Mouse (Mus musculus): ENCODE measurements around the gene Capza2.
A peak's percentile ranks its signal among the peaks of the same experiment; 100 is the strongest.
"Not testable (repeated sequence)": the region's sequence is repeated elsewhere in the genome, so short reads cannot be mapped to it uniquely, and the experiment has no call there.

Capza2 gene

DNA sequence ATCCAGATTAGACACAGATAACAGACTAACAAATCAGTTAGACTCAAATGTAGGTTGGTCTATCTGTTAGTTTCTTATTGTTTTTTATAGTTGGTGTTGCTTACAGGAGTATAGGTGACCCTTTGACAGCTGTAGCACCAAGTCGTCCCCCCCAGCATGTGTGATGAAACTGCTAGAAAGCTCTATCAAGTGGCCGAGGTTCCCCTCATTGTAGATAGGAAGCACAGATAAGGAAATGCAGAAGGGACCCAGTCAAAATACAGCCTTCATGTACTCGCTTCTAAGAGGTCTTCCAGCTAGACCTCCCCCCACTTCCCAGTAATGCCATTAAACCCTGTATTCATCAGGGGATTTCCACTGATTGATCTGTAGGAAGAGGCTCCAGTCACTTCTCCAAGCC lies 6.7 kb downstream of the Capza2 start:
- DNase-seq: no peak

- DNase-seq: no peak
These were observed 10.1 kb downstream of the Capza2 start for GRCm38 (mm10) chr6:17646107-17646506.

DNA sequence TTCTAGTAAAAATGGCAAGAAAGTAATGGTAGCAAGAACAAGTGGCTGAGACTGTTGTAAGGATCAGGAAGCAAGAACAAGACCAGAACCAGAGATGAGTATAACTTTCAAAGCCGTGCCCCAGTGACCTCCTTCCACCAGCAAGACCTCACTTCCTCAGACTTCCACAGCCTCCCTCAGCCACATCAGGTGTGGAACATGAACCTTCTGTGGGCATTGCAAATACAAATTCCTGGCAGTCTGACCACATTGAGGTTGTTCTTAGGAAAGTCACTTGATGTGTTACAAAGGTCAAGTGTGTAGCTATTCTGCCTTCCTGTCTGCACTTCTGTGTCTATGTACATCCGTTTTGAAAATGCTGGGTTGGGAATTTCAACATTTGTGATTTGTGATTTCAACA lies 16.1 kb downstream of the Capza2 start:
- no peak for DNase-seq

DNA sequence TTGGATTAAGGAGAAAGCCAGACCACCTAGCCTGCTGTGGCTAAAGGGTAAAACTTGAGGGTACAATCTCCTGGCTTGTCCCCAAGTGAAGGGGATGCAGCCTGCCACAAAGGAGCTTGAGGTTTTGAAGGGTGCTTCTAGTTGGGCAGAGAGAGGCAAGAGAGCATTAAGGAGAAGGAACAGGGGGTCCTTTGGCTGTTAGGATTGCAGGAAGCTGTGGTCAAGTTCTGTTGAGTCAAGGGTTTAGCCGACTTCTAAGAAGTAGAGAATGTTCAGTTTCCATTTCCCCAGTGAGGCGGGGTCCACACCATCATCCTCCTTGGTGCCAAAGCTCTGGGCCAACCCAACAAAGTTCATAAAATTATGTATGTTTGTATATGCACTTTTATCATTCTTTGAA lies 19.0 kb downstream of the Capza2 start:
- no peak for DNase-seq

DNA sequence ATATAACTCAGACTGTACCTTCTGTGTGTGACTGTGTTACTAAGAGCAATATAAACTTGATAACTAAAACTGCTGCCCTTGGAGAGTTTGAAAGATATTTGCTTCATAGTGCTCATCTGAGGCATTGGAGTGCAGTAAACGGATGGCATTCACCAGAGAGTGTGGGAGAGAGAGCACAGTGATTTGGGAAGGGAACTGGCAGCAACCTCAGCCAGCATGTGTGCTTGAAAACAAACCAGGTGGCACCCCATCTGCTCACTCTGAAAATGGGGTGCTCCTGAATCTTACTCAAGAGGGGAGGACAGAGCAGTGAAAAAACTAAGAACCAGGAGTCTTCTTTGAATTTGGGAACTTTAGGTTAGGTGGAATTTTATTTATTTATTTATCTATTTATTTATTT lies 21.3 kb downstream of the Capza2 start:
- no peak for DNase-seq

DNA sequence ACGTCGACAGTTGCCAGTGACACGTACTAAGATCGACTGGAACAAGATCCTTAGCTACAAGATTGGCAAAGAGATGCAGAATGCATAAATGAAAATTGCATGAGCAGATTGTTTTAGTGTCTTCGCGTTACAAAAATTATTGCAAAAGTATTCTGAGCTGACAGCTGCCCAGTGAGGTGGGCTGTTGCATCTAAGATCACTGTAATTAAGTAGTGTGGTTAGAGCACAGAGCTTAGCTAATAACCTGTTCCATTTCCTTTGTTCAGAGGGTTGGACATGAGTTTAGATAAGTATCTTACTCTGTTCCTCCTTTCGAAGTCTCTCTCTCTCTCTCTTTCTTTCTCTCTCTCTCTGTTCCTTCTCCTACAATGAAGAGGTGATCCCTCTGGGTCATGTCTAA lies 29.3 kb downstream of the Capza2 start:
- DNase-seq: no peak

DNA sequence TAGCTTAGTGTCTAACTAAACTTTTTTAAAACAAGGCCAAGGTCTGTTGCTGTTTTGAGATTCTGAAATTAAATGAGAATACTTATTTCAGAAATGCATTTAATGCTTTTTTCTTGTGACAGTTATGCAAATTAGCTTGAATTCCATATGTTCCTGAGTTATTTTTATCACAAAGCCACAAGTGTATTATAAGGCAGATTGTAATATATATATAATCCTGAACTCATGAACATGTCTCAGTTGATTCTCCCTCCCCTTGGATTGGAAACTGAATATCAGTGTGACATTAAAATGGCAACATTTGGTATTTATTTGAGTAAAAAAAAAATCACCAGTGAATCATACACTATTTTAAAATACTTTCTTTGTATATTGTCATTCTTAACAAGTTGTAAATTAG lies 30.0 kb downstream of the Capza2 start:
- DNase-seq: no peak

GRCm38 (mm10) chr6:17667813-17668212 lies 31.8 kb downstream of the Capza2 start:
- DNase-seq: no peak

GRCm38 (mm10) chr6:17668334-17668733 lies 32.3 kb downstream of the Capza2 start:
- no peak for DNase-seq

DNA sequence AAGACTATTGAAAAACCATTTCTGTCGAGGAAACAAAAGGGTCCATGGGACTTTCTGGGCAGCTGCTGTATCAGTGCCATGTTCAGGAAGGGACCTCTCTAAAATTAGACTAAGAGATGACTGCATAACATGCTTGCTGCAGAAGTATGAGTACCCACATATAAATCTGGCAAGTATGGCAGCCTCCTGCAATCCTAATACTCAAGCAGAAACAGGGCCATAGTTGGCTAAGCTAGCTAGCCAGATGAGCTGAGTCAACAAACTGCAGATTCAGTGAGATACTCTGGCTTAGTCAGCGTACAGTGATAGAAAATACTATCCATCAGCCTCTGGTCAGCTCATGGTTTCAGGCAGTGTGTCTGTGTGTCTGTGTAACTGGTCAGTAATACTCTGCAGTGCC lies 33.8 kb downstream of the Capza2 start:
- no peak for DNase-seq

GRCm38 (mm10) chr6:17675019-17675756 lies 39.2 kb downstream of the Capza2 start:
- DNase-seq: peak; percentile 17 to 29

DNA sequence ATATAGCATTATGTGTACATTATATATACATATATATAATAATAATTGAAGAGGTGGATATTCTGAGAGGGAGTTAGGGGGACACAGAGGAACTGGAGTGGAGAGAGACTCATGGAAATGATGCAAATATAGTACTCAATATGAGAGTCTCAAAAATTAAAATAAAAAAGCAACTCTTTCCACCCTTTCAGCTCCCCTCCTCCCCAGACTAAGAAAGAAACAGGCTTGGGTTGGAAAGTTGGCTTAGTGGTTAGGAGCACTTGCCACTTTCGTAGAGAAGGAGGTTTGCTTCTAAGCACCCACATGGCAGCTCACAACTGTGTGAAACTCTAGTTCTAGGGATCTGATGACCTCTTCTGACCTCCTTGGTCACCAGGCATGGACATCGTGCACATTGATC lies 41.0 kb downstream of the Capza2 start:
- DNase-seq: no peak

- no peak for DNase-seq
These were observed 44.4 kb downstream of the Capza2 start for GRCm38 (mm10) chr6:17680266-17680925.

DNA sequence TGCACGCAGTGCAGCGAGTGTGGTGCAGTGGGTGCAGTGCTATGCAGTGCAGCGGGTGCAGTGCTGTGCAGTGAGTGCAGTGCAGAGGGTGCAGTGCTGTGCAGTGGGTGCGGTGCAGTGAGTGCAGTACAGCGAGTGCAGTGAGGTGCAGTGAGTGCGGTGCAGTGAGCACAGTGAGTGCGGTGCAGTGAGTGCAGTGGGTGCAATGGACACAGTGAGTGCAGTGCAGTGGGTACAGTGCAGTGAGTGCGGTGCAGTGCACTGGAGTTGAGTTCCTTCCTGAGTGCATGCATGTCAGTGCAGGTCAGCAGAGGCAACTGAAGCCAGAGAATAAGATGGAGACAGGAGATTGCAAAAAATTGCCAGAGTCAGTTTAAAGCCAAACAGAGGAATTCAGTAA lies 45.8 kb downstream of the Capza2 start:
- DNase-seq: no peak

GRCm38 (mm10) chr6:17688676-17689075 lies 52.6 kb downstream of the Capza2 start:
- DNase-seq: no peak

GRCm38 (mm10) chr6:17692647-17693046 lies 56.6 kb downstream of the Capza2 start, which contains the start of gene St7:
Gene St7 (plus strand): TSS chr6:17692933.
- no peak for DNase-seq

DNA sequence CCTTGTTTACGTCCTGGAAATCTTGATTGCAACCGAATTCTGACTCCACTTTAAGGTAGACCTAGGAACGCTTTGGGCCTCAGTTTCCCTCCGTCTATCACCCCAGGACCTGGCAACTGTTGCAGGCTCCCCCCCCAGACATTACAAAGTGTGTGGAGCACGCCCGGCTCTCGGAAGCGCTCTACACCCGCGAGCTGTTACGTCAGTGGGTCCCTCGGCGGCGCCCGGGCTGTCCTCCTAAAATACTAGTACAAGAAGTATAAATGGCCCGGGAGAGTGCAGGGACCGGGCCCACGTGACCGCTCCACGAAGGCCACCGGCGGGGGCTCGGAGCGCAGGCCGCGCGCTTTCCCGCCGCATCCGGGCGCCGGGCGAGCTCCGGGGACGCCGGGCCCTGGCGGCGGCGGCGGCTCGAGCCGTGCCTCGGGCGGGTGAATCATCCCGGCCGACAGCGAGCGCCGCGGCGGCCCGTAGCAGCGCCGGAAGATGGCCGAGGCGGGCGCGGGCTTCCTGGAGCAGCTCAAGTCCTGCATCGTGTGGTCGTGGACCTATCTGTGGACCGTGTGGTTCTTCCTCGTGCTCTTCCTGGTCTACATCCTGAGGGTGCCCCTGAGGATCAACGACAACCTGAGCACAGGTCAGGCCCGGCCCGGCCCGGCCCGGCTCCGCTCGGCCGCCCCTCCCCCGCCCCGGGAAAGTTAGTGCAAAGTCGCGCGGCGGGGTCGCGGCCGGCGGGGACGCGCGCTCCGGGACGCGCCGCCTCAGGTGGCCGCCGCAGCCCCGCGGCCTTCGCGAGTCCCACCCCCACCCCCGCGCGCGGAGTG lies 57.9 kb downstream of the Capza2 start:
- DNase-seq: peak; percentile 32 to 47

DNA sequence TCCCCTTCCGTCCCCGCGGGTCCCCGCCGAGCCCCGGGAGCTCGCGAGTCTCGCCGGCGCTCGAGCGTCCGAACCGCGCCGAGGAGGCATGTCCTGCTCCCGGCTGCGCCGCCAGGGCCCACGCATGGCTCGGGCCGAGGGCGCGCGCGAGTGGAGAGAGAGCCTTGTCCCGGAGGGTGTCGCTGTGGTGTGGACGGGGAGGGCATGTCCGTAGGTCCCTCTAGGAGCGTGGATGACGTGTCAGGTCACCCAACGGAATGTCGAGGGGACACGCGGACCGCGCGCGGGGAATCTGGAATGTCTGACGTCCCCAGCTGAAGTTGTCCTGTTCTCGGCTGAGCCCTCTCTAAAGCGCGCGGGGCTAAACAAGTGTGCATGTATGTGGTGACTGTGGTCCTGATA lies 58.5 kb downstream of the Capza2 start:
- DNase-seq: peak; percentile 49 to 57

DNA sequence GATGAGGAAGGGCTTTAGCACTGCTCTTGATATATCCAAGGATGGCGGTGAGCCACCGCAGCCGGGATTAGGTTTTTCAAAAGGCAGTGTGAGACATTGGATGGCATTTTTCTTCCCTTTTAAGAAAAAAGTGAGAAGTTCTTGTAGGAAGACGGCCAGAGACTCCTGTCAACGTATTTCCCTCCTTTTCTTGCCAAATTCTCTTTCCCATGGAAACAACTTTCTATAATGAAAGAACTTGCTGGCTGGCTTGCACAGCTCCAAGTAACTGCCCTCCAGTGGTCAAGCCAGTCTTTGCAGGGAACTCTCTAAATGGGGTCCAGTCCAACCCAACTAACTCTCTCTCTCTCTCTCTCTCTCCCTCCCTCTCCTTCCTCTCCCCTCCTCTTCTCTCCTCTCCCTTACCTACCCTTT lies 60.3 kb downstream of the Capza2 start:
- no peak for DNase-seq

DNA sequence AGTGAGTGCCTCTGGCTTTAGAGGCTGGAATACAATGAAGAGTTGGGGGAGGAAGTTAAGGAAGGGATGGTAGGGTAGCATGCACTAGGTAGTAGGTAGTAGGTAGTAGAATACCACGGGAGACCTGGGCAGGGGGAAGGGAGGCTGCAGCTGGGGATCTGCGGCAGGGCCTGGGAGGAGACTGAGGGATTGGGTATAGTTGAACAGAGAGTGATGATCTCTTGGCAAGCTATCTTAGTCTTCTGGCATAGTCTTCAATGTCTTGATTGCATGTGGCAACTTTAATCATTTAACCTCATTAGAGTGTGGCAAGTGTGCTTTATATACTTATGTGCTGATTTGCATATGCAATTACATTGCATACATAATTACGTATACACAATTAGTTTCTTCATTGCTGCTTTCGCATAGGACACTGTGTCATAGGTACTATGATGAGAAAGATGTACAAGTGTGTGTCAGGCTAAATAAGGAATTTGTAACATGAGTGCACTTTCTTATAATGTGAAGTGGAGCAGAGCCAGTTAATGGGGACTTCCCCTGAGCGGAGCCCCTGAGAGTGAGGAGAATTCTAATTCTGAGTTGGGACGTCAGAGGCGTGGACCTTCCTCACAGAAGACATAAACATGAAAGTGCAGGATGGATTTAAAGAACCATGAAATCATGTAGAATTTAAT lies 65.0 kb downstream of the Capza2 start:
- no peak for DNase-seq

DNA sequence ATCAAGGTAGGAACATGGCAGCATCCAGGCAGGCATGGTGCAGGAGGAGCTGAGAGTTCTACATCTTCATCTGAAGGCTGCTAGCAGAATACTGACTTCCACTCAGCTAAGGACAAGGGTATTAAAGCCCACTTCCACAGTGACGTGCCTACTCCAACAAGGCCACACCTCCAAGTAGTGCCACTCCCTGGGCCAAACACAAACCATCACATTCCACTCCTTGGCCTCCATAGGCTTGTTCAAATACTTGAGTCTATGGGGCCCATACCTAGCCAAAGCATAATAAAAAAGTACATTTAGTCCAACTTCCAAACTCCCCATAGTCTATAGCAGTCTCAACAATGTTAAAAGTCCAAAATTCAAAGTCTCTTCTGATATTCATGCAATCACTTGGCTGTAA lies 68.0 kb downstream of the Capza2 start:
- not testable (repeated sequence) for DNase-seq

DNA sequence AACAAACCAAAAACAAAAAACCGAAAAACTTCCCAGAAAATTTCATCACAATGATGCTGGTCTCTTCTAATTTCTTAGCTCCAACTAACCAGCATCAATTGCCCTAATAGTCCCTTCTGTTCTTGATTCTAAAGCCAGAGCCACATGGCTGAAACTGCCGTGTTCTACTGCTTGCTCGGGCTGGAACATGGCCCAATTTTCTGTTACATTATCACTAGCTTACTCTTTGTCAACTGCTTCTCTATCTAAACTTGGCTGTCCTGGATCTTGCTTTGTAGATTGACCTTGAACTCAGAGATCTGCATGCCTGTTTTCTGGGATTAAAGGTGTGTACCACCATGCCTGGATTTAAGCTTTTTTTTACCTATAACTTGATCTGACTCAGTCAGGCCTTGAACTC lies 69.9 kb downstream of the Capza2 start:
- DNase-seq: no peak

All from thymus, adult 18-20 months (tissue).